Mouse (Mus musculus) neural tube, embryonic 12.5 days (tissue): ENCODE data around the gene Mgst2. TPM values are rescaled to one million over a fixed set of nuclear protein-coding genes. Genes with fewer than 3 reads are reported as not detected.

Source experiments
- ATAC-seq: fragments of 200-750 bp; cut with Nextera tagmentation; 2 replicates; pipeline ENCODE4 v1.8.0; 2017; ENCODE audit warnings: low read depth, mild to moderate bottlenecking, moderate TSS enrichment, moderate library complexity; ENCODE audit not compliant: low FRiP score
- H3K27ac ChIP-seq: fragments of 300-500 bp; sonication (generic); 2 replicates; pipeline ENCODE4 v1.5.1; 2016
- H3K27me3 ChIP-seq: fragments of 300-500 bp; sonication (generic); replicated peaks from 2 replicates; pipeline ENCODE4 v1.6.1; 2016; ENCODE audit warnings: mild to moderate bottlenecking
- H3K36me3 ChIP-seq: fragments of 300-500 bp; sonication (generic); 2 replicates; pipeline ENCODE4 v1.6.1; 2016; ENCODE audit warnings: mild to moderate bottlenecking
- H3K4me1 ChIP-seq: fragments of 300-500 bp; sonication (generic); 2 replicates; pipeline ENCODE4 v1.6.1; 2016
- H3K4me2 ChIP-seq: fragments of 300-500 bp; sonication (generic); replicated peaks from 2 replicates; pipeline ENCODE4 v1.6.1; 2016; ENCODE audit warnings: mild to moderate bottlenecking
- H3K4me3 ChIP-seq: fragments of 300-500 bp; sonication (generic); 2 replicates; pipeline ENCODE4 v1.5.1; 2016
- H3K9ac ChIP-seq: fragments of 300-500 bp; sonication (generic); 2 replicates; pipeline ENCODE4 v1.6.1; 2016; ENCODE audit warnings: mild to moderate bottlenecking
- H3K9me3 ChIP-seq: fragments of 300-500 bp; sonication (generic); 2 replicates; pipeline ENCODE4 v1.6.1; 2016; ENCODE audit warnings: mild to moderate bottlenecking
- WGBS: fragments of 180-500 bp; shearing (Covaris S2); methylation state at CpG from one replicate; pipeline ENCODE4 v1.1.7; 2016; 5-methylcytosine and 5-hydroxymethylcytosine counted together
- polyA plus RNA-seq: library from polyadenylated mRNA; unstranded; fragments of >200 nt; fragmentation: Nextera tagmentation; extraction: Ambion mirVana; gene quantifications from 2 replicates; pipeline ENCODE4 v1.2.1, GENCODE M21; 2016

The Mgst2 gene
- polyA plus RNA-seq, 1 experiment from 2014 or later, result 1.5 TPM

- H3K4me3 ChIP-seq, result no peak overlapping the region
- H3K27ac ChIP-seq, result no peak overlapping the region
- no peaks in the 10 kb centered on the region for H3K9me3 ChIP-seq
- H3K4me1 ChIP-seq, result peaks cover 30% of the 10 kb centered on the region
- no peak overlapping the region for H3K9ac ChIP-seq
- H3K27me3 ChIP-seq, result no peaks in the 10 kb centered on the region
- 86% methylated on average over 7 of the region's 7 CpGs for WGBS
- no peak overlapping the region for H3K4me2 ChIP-seq
- H3K36me3 ChIP-seq, result no peaks in the 10 kb centered on the region
- no peak for ATAC-seq
Observed at GRCm38 (mm10) chr3:51705220-51705619, 45.1 kb downstream of the Mgst2 start.

GRCm38 (mm10) chr3:51708375-51708745 lies 48.2 kb downstream of the Mgst2 start:
- H3K9me3 ChIP-seq, result no peaks in the 10 kb centered on the region
- H3K27me3 ChIP-seq, result no peaks in the 10 kb centered on the region
- H3K36me3 ChIP-seq, result no peaks in the 10 kb centered on the region
- WGBS, result 82% methylated on average over 1 of the region's 1 CpGs
- H3K4me3 ChIP-seq, result no peak overlapping the region
- H3K27ac ChIP-seq, result no peak overlapping the region
- H3K9ac ChIP-seq, result no peak overlapping the region
- H3K4me1 ChIP-seq, result peaks cover 5% of the 10 kb centered on the region
- no peak overlapping the region for H3K4me2 ChIP-seq
- no peak for ATAC-seq

GRCm38 (mm10) chr3:51708746-51709411 lies 48.7 kb downstream of the Mgst2 start:
- Histone ChIP-seq H3K27ac (no peak overlapping the region), H3K36me3 (no peaks in the 10 kb centered on the region), H3K9ac (no peak overlapping the region), H3K27me3 (no peaks in the 10 kb centered on the region), H3K9me3 (no peaks in the 10 kb centered on the region), H3K4me3 (no peak overlapping the region), H3K4me2 (no peak overlapping the region), H3K4me1 (peaks cover 8% of the 10 kb centered on the region)
- ATAC-seq, result no peak
- 70% methylated on average over 21 of the region's 21 CpGs for WGBS

DNA sequence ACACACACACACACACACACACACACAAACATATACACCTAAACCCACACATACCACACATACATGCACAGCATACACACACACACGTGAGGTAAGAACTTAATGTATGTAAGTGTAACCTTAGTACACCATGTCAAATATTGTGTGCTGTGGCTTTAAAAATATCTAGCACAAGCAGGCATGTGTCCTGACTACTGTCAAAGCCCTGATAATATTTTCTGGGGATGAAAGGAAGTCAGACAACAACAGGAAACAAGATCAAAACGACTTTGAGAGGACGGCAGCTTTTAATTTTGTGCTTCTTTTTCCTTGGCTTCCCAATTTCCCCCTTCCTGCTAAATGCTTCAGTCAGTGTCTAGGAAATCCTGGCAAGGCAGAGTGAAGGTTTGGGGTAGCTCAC lies 52.2 kb downstream of the Mgst2 start:
- H3K4me1 ChIP-seq, result peaks cover 11% of the 10 kb centered on the region
- no peaks in the 10 kb centered on the region for H3K27me3 ChIP-seq
- H3K4me2 ChIP-seq, result no peak overlapping the region
- WGBS, result 56% methylated on average over 3 of the region's 3 CpGs
- no peak overlapping the region for H3K27ac ChIP-seq
- H3K9ac ChIP-seq, result no peak overlapping the region
- ATAC-seq, result no peak
- no peak overlapping the region for H3K4me3 ChIP-seq
- H3K9me3 ChIP-seq, result no peaks in the 10 kb centered on the region
- H3K36me3 ChIP-seq, result no peaks in the 10 kb centered on the region

GRCm38 (mm10) chr3:51713233-51713632 lies 53.1 kb downstream of the Mgst2 start:
- Histone ChIP-seq H3K27ac (no peak overlapping the region), H3K4me2 (no peak overlapping the region), H3K9ac (no peak overlapping the region), H3K4me1 (peaks cover 13% of the 10 kb centered on the region), H3K9me3 (no peaks in the 10 kb centered on the region), H3K27me3 (no peaks in the 10 kb centered on the region), H3K4me3 (no peak overlapping the region), H3K36me3 (no peaks in the 10 kb centered on the region)
- WGBS, result 16% methylated on average over 8 of the region's 8 CpGs
- ATAC-seq, result no peak

- Histone ChIP-seq H3K27ac (no peak overlapping the region), H3K4me1 (peaks cover 13% of the 10 kb centered on the region), H3K36me3 (no peaks in the 10 kb centered on the region), H3K4me2 (no peak overlapping the region), H3K9ac (no peak overlapping the region), H3K27me3 (no peaks in the 10 kb centered on the region), H3K4me3 (no peak overlapping the region), H3K9me3 (no peaks in the 10 kb centered on the region)
- ATAC-seq, result no peak
- WGBS, result 73% methylated on average over 5 of the region's 5 CpGs
Observed at GRCm38 (mm10) chr3:51714469-51714868, 54.3 kb downstream of the Mgst2 start.

DNA sequence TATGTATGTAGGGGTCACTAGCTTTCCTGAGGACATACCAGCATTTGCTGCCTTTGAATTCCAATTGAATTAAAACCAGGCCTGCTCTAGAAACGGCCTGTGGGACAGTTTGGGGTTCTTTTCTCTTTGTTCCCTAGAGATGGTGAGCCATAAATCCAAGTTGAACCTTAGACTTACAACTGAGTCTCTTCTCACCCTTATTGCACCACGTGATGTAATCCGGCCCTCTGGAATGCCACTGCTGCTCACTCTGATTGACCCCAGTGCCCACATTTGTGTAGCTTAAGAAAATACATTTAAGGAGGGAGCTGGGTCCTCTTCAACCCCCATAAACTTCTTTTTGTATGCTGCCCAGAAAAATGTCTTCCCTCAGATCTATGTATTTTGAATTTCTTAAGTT lies 57.3 kb downstream of the Mgst2 start:
- WGBS, result 31% methylated on average over 3 of the region's 3 CpGs
- H3K36me3 ChIP-seq, result no peaks in the 10 kb centered on the region
- no peak overlapping the region for H3K4me3 ChIP-seq
- no peak overlapping the region for H3K27ac ChIP-seq
- H3K9ac ChIP-seq, result no peak overlapping the region
- H3K4me1 ChIP-seq, result peaks cover 19% of the 10 kb centered on the region
- ATAC-seq, result no peak
- no peaks in the 10 kb centered on the region for H3K9me3 ChIP-seq
- no peaks in the 10 kb centered on the region for H3K27me3 ChIP-seq
- H3K4me2 ChIP-seq, result no peak overlapping the region

- 78% methylated on average over 4 of the region's 4 CpGs for WGBS
- no peak overlapping the region for H3K4me2 ChIP-seq
- no peak for ATAC-seq
- no peaks in the 10 kb centered on the region for H3K36me3 ChIP-seq
- H3K9ac ChIP-seq, result no peak overlapping the region
- H3K4me3 ChIP-seq, result no peak overlapping the region
- peaks cover 19% of the 10 kb centered on the region for H3K4me1 ChIP-seq
- H3K27me3 ChIP-seq, result no peaks in the 10 kb centered on the region
- H3K9me3 ChIP-seq, result no peaks in the 10 kb centered on the region
- no peak overlapping the region for H3K27ac ChIP-seq
Observed at GRCm38 (mm10) chr3:51717909-51718308, 57.7 kb downstream of the Mgst2 start.

GRCm38 (mm10) chr3:51719373-51719772 lies 59.2 kb downstream of the Mgst2 start:
- 92% methylated on average over 3 of the region's 3 CpGs for WGBS
- Histone ChIP-seq H3K4me2 (no peak overlapping the region), H3K27ac (no peak overlapping the region), H3K4me3 (no peak overlapping the region), H3K36me3 (no peaks in the 10 kb centered on the region), H3K9me3 (no peaks in the 10 kb centered on the region), H3K9ac (no peak overlapping the region), H3K27me3 (no peaks in the 10 kb centered on the region), H3K4me1 (peaks cover 11% of the 10 kb centered on the region)
- ATAC-seq, result no peak

DNA sequence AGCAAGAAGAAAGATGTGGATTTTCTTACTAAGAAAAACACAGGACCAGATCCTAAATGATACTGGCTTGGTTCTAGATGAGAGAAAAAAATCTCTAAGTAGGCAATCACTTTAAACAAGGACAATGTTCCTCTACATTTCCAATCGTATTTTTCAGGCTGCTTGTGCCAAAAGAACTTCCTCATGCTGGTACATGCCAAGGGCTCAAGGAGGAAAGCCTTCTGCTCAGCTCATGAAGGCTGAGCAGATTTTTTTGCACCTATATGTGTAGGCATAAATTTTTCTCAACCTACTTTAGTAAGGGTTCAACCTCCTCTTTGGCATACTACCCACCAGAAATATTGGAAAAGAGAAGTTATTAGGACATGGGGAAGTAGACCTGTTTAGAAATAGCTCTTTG lies 59.8 kb downstream of the Mgst2 start:
- Histone ChIP-seq H3K36me3 (no peaks in the 10 kb centered on the region), H3K9me3 (no peaks in the 10 kb centered on the region), H3K4me2 (no peak overlapping the region), H3K4me3 (no peak overlapping the region), H3K27me3 (no peaks in the 10 kb centered on the region), H3K9ac (no peak overlapping the region), H3K4me1 (peaks cover 11% of the 10 kb centered on the region), H3K27ac (no peak overlapping the region)
- no peak for ATAC-seq
- 88% methylated on average over 1 of the region's 1 CpGs for WGBS

GRCm38 (mm10) chr3:51726257-51726656 lies 66.1 kb downstream of the Mgst2 start:
- Histone ChIP-seq H3K4me3 (no peak overlapping the region), H3K9me3 (no peaks in the 10 kb centered on the region), H3K4me2 (no peak overlapping the region), H3K36me3 (no peaks in the 10 kb centered on the region), H3K27ac (no peak overlapping the region; the same call in 1 of the 2 replicates), H3K9ac (no peak overlapping the region), H3K27me3 (no peaks in the 10 kb centered on the region), H3K4me1 (peaks cover 28% of the 10 kb centered on the region)
- 88% methylated on average over 6 of the region's 6 CpGs for WGBS
- no peak for ATAC-seq

GRCm38 (mm10) chr3:51727487-51727886 lies 67.3 kb downstream of the Mgst2 start:
- Histone ChIP-seq H3K4me3 (no peak overlapping the region), H3K9me3 (no peaks in the 10 kb centered on the region), H3K36me3 (no peaks in the 10 kb centered on the region), H3K4me2 (no peak overlapping the region), H3K27ac (no peak overlapping the region), H3K9ac (no peak overlapping the region), H3K4me1 (peaks cover 31% of the 10 kb centered on the region), H3K27me3 (no peaks in the 10 kb centered on the region)
- 70% methylated on average over 3 of the region's 3 CpGs for WGBS
- no peak for ATAC-seq

GRCm38 (mm10) chr3:51727968-51728367 lies 67.8 kb downstream of the Mgst2 start:
- ATAC-seq, result no peak
- H3K36me3 ChIP-seq, result no peaks in the 10 kb centered on the region
- H3K27me3 ChIP-seq, result no peaks in the 10 kb centered on the region
- 61% methylated on average over 8 of the region's 8 CpGs for WGBS
- no peak overlapping the region for H3K27ac ChIP-seq
- H3K4me2 ChIP-seq, result no peak overlapping the region
- H3K9ac ChIP-seq, result no peak overlapping the region
- H3K9me3 ChIP-seq, result no peaks in the 10 kb centered on the region
- H3K4me1 ChIP-seq, result peaks cover 35% of the 10 kb centered on the region
- no peak overlapping the region for H3K4me3 ChIP-seq
